Mouse (Mus musculus): ENCODE measurements at regions not wholly inside any gene's neighbourhood (a gene's known extent, or its start where the extent isn't known, plus 50 kb on each side); places are given as distances from the start of the nearest gene placed in this dataset.
A peak's percentile ranks its signal among the peaks of the same experiment; 100 is the strongest.

DNA sequence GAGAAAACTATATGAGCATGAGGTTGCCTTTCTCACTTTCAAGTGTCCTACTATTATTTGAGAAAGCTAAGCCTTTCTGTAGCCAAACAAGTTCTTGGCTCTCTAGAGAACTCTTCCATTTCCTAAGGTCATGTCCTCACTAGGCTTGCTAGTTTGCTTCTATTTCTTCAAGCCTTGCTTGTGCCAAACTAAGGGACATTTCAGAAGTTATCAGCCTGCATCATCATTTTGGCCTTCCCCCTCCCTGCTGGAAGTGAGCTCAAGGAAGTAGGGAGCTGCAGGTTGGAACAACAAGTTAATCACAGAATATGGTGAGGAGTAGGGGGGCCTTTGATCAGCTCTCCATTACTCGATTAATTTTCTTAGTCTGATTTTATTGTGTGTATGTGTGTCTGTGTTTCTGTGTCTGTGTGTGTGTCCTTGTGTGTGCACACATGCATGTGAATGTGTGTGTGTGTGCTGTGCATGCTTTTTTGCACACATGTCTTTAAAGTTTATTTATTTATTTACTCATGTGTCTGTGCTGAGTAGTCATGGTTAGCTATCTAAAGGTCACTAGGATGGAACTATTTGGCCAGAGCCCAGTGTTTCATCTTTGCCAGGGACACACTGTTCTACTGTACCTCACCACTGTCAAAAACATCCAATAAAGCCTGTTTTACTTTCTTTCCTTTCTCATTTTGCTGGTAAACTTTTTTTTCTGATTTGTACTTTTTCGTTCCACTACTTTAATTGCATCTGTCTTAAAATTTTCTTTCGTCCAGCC, 371.4 kb upstream of the Eda2r start:
- DNase-seq (ENCODE audit: low spot score in 2 of 2): no peak
- intact Hi-C loops (cut with DNase I): no loop called here

GRCm38 (mm10) chrX:97744356-97744755, 367.3 kb upstream of the Eda2r start:
- intact Hi-C loops (cut with DNase I): no loop called here

DNA sequence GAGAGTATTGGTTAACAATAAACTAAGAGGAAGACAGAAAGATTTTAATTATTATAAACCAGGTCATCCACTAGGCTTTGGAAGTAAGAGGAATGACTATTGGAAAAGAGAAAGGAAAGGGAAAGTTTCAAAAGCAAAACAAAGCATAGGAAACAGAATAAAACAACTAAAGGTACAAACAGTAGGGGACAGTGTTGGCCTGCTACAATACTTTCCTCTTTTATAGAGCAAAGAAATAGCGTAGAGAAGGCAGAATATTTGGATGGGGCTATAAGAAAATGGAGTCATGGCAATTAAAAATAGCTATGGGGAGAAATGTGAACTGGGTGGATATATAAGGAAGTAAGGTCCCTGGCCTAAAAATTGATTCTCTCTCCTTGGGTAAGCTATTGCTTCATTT, 347.5 kb upstream of the Eda2r start:
- DNase-seq (ENCODE audit: low spot score in 2 of 2): no peak
- intact Hi-C loops (cut with DNase I): no loop called here

More at GRCm38 (mm10) chrX:97744356-97744755, 367.3 kb upstream of the Eda2r start:
- no peak for DNase-seq (ENCODE audit: low spot score in 2 of 2)

- no peak for DNase-seq (ENCODE audit: low spot score in 2 of 2)
- intact Hi-C loops (cut with DNase I): no loop called here
Observed at GRCm38 (mm10) chrX:97707851-97708250, 330.8 kb upstream of the Eda2r start.

- DNase-seq (ENCODE audit: low spot score in 2 of 2): no peak
- intact Hi-C loops (cut with DNase I): no loop called here
Observed at GRCm38 (mm10) chrX:97658726-97659125, 281.7 kb upstream of the Eda2r start.

- intact Hi-C loops (cut with DNase I): no loop called here
- DNase-seq (ENCODE audit: low spot score in 2 of 2): peak; percentile 2 to 6
Observed at GRCm38 (mm10) chrX:97651601-97652290, 274.7 kb upstream of the Eda2r start.
